Mouse (Mus musculus): Measurements from ENCODE around the gene Itpr2.
A peak's percentile ranks its signal among the peaks of the same experiment; 100 is the strongest.

DNA sequence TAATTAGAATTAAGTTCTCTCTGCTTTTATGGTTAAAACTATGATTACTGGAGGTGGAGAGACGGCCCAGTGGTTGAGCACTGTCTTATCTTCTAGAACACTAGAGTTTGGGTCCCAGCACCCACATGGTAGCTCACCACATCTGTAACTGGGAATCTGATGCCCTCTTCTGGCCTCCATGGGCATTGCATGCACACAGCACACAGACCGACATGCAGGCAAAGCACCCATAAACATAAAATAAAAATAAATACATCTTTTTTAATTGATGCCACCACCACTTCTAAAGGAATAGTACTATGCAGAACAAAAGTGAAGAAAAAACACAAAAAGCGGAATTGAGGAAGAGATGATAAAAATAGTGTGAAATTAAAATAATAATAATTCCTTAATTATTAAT, 243.8 kb downstream of the Itpr2 start:
- TF ChIP-seq CTCF (IDR thresholded peaks at IDR 0.05; ENCODE audit: extremely low read depth, insufficient read length, insufficient replicate concordance, low read depth, low read length): 0 out of 2 replicates have a peak, but pooled peaks have one; percentile 6
- TF ChIP-seq POLR2A (IDR thresholded peaks at IDR 0.05; ENCODE audit: low read depth, low read length): no peak
